Mouse (Mus musculus): ENCODE data around the gene Klhdc8b. TPM values are rescaled to one million over a fixed set of nuclear protein-coding genes. Genes with fewer than 3 reads are reported as not detected.

Klhdc8b gene
- polyA plus RNA-seq, 1 experiment from 2014 or later = 47.9 TPM

DNA sequence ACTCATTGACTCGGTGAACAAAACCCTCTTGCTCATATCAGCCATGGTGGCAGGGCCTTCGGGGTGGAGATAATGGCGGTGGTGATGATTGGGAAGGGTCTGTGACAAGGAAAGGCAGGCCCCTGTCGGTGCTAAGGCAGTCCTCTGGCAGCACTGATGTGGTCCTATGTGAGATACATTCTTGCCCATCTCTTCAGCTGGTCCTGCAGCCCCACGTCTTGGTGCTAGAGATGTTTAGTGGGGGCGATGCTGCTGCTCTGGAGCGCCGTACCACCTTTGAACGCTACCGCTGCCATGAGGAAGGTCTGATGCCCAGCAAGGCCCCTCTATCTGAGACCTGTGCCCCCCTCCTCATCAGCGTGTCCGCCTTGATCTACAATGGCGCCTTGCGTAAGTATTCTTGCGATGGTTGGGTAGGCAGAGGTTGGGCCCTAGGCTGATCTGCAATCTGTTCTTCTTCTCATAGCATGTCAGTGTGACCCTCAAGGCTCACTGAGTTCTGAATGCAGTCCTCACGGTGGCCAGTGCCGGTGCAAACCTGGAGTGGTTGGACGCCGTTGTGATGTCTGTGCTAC is 24.0 kb upstream of the Klhdc8b start:
- DNase-seq (ENCODE audit: low spot score) (no peak), ATAC-seq (no peak)
- no peaks in the 10 kb centered on the region for H3K9me3 ChIP-seq (replicated peaks; ENCODE audit: control insufficient read depth, low read length)
- WGBS = 96% methylated on average over 19 of the region's 19 CpGs
- peaks cover 39% of the 10 kb centered on the region for H3K36me3 ChIP-seq (ENCODE audit: control insufficient read depth, insufficient read depth, low read length)
- no peak overlapping the region for H3K9ac ChIP-seq (ENCODE audit: low read length)
- H3K4me2 ChIP-seq (ENCODE audit: low read length) = no peak overlapping the region
- no peak overlapping the region for H3K27ac ChIP-seq (ENCODE audit: low read depth, low read length)
- no peaks in the 10 kb centered on the region for H3K27me3 ChIP-seq (replicated peaks; ENCODE audit: control insufficient read depth, insufficient read depth, low read length)
- peaks cover 4% of the 10 kb centered on the region; the same call in 1 of the 2 replicates for H3K4me1 ChIP-seq (ENCODE audit: control insufficient read depth, insufficient read depth, low read length)
- H3K4me3 ChIP-seq (ENCODE audit: low read depth, low read length) = no peak overlapping the region

DNA sequence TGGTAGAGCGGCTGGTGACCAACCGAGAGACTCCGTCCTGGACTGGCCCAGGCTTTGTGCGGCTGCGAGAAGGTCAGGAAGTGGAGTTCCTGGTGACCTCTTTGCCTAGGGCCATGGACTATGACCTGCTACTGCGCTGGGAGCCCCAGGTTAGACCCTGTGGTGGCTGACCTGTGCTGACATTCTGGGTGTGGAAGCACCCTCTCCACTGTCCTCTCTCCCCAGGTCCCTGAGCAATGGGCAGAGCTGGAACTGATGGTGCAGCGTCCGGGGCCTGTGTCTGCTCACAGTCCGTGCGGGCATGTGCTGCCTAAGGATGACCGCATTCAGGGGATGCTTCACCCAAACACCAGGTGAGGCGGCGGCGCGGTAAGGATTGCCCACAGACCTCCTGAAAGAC is 22.6 kb upstream of the Klhdc8b start:
- Histone ChIP-seq H3K4me2 (ENCODE audit: low read length) (no peak overlapping the region), H3K36me3 (ENCODE audit: control insufficient read depth, insufficient read depth, low read length) (peaks cover 35% of the 10 kb centered on the region), H3K4me3 (ENCODE audit: low read depth, low read length) (no peak overlapping the region), H3K9me3 (replicated peaks; ENCODE audit: control insufficient read depth, low read length) (no peaks in the 10 kb centered on the region), H3K27ac (ENCODE audit: low read depth, low read length) (no peak overlapping the region), H3K27me3 (replicated peaks; ENCODE audit: control insufficient read depth, insufficient read depth, low read length) (no peaks in the 10 kb centered on the region), H3K9ac (ENCODE audit: low read length) (no peak overlapping the region), H3K4me1 (ENCODE audit: control insufficient read depth, insufficient read depth, low read length) (peaks cover 4% of the 10 kb centered on the region)
- DNase-seq (ENCODE audit: low spot score) (no peak), ATAC-seq (no peak)
- 96% methylated on average over 15 of the region's 15 CpGs for WGBS

DNA sequence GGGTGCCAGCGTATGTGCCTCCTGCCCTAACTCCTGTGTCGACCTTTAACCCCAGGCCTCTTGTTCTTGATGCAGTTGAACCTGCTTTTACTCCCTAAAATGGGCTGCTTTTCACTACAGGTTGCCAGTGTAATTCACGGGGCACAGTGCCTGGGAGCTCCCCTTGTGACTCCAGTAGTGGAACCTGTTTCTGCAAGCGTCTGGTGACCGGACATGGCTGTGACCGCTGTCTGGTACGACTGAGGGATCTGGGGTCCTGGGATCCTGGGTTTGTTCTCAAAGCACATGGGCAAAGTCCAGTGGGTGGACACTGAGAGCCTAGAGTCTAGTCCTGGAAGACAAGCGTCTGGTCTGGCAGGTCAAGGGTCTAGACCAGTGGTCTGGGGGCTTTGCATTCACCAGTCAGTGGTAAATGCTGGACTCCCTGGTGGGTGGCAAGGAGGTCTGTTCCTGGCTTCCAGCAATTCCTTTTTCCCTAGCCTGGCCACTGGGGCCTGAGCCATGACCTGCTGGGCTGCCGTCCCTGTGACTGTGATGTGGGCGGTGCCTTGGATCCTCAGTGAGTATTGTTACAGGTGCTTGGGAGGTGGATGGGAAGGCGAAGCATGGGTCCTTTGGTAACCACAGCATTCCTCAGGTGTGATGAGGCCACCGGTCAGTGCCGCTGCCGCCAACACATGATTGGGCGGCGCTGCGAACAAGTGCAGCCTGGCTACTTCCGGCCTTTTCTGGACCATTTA is 21.8 kb upstream of the Klhdc8b start:
- 92% methylated on average over 18 of the region's 18 CpGs for WGBS
- H3K4me3 ChIP-seq (ENCODE audit: low read depth, low read length) = no peak overlapping the region
- DNase-seq (ENCODE audit: low spot score) (no peak), ATAC-seq (no peak)
- H3K27me3 ChIP-seq (replicated peaks; ENCODE audit: control insufficient read depth, insufficient read depth, low read length) = no peaks in the 10 kb centered on the region
- H3K9me3 ChIP-seq (replicated peaks; ENCODE audit: control insufficient read depth, low read length) = no peaks in the 10 kb centered on the region
- H3K4me2 ChIP-seq (ENCODE audit: low read length) = no peak overlapping the region
- no peak overlapping the region for H3K9ac ChIP-seq (ENCODE audit: low read length)
- H3K27ac ChIP-seq (ENCODE audit: low read depth, low read length) = no peak overlapping the region
- peaks cover 6% of the 10 kb centered on the region for H3K4me1 ChIP-seq (ENCODE audit: control insufficient read depth, insufficient read depth, low read length)
- peaks cover 27% of the 10 kb centered on the region; the same call in 1 of the 2 replicates for H3K36me3 ChIP-seq (ENCODE audit: control insufficient read depth, insufficient read depth, low read length)

DNA sequence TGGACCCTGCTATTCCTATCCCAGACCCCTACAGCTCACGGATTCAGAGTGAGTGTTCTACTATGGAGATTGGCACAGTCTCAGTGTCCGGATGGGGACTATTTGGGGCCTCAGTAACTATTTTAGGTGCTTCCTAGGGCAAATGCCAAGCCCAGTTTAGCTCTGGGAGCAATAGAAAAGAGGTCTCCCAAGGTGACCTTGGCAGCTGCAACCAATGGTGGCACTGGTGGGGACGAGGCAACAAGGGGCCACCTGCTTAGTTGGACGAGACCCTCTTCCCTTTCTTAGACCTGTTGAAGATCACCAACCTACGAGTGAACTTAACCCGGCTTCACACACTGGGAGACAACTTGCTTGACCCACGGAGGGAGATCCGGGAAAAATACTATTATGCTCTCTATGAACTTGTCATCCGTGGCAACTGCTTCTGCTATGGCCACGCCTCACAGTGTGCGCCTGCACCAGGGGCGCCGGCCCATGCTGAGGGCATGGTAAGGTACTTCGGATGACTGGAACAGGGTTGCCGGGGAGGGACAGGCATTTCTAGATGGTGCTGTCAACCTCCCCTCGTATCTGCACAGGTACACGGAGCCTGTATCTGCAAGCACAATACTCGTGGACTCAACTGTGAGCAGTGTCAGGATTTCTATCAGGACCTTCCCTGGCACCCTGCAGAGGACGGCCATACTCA is 20.3 kb upstream of the Klhdc8b start:
- Histone ChIP-seq H3K4me1 (ENCODE audit: control insufficient read depth, insufficient read depth, low read length) (peaks cover 6% of the 10 kb centered on the region), H3K27me3 (replicated peaks; ENCODE audit: control insufficient read depth, insufficient read depth, low read length) (no peaks in the 10 kb centered on the region), H3K4me2 (ENCODE audit: low read length) (no peak overlapping the region), H3K27ac (ENCODE audit: low read depth, low read length) (no peak overlapping the region), H3K9ac (ENCODE audit: low read length) (no peak overlapping the region), H3K9me3 (replicated peaks; ENCODE audit: control insufficient read depth, low read length) (no peaks in the 10 kb centered on the region), H3K36me3 (ENCODE audit: control insufficient read depth, insufficient read depth, low read length) (peaks cover 13% of the 10 kb centered on the region; the same call in 1 of the 2 replicates), H3K4me3 (ENCODE audit: low read depth, low read length) (no peak overlapping the region)
- DNase-seq (ENCODE audit: low spot score) (no peak), ATAC-seq (no peak)
- 89% methylated on average over 19 of the region's 19 CpGs for WGBS

DNA sequence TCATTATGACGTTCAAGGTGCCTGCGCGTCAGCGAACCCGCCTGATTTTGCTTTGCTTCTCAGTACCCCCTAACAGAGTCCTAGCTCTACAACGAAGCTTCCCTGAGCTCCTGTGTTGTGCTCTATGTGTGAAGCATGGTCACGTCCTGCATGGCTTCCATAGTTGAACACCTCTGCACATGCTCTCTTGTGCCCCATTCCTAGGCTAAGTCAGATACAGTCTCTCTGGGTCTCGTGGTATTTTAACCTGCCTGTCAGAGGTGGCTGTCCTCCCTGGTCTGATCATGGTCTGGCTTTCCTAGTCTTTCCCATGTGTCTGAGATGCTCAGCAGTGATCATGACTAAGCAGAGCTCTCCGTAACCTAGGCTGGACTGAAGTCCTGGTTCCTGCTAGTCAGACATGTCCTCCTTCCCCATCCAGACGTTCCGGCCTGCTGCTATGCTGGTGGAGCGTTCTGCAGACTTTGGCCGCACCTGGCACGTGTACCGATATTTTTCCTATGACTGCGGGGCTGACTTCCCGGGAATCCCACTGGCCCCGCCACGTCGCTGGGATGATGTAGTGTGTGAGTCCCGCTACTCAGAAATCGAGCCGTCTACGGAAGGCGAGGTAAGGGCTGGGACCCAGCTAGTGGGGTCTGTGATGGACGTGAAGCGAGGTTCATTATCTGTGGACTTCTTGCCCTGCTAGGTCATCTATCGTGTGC is 19.6 kb upstream of the Klhdc8b start:
- Histone ChIP-seq H3K27ac (ENCODE audit: low read depth, low read length) (no peak overlapping the region), H3K9ac (ENCODE audit: low read length) (no peak overlapping the region), H3K4me3 (ENCODE audit: low read depth, low read length) (no peak overlapping the region), H3K9me3 (replicated peaks; ENCODE audit: control insufficient read depth, low read length) (no peaks in the 10 kb centered on the region), H3K27me3 (replicated peaks; ENCODE audit: control insufficient read depth, insufficient read depth, low read length) (no peaks in the 10 kb centered on the region), H3K36me3 (ENCODE audit: control insufficient read depth, insufficient read depth, low read length) (peaks cover 9% of the 10 kb centered on the region; the same call in 1 of the 2 replicates), H3K4me1 (ENCODE audit: control insufficient read depth, insufficient read depth, low read length) (peaks cover 6% of the 10 kb centered on the region), H3K4me2 (ENCODE audit: low read length) (no peak overlapping the region)
- 94% methylated on average over 28 of the region's 28 CpGs for WGBS
- DNase-seq (ENCODE audit: low spot score) = no peak
- no peak for ATAC-seq

DNA sequence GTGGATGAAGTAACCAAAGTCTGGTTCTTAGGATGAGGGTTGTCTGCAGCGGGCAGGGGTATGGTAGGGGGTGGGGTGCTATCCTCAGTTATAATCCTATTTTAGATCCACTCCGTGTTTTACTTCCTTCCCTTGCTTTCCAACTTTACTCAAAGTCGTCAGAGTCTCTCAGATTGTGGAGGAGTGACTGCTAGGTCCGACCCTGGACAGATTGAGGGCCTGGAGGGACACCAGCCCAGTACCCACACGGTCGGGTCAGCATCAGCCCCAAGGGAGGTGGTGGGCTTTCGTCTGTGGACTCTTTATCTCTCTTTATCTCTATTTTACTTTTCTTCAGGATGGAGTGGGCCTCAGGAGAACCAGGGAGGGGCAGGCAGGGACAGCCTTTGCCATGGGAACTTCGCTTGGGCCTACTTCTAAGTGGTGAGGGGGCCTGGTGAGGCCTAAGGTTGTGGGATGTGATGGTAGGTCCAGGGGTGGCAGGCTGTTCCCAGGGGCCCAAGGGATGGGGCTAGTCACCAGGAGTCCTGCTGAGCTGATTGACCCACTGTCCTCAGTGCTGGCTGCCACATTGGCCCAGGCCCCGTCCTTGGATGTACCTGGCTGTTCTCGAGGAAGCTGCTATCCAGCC is 18.5 kb upstream of the Klhdc8b start, which contains the start of gene Lamb2:
Lamb2 (plus strand) TSS at position 16 of the 631 bp plus-strand sequence.
- peak within 1 kb of the TSS; percentile 35 for H3K4me3 ChIP-seq (ENCODE audit: low read depth, low read length)
- H3K4me2 ChIP-seq (ENCODE audit: low read length) = peak within 1 kb of the TSS; percentile 55
- no peaks in the 10 kb centered on the region for H3K9me3 ChIP-seq (replicated peaks; ENCODE audit: control insufficient read depth, low read length)
- no peaks in the 10 kb centered on the region for H3K27me3 ChIP-seq (replicated peaks; ENCODE audit: control insufficient read depth, insufficient read depth, low read length)
- H3K36me3 ChIP-seq (ENCODE audit: control insufficient read depth, insufficient read depth, low read length) = peaks cover 6% of the 10 kb centered on the region; the same call in 1 of the 2 replicates
- ATAC-seq = peak; percentile 53
- 6% methylated on average over 10 of the region's 10 CpGs for WGBS
- H3K4me1 ChIP-seq (ENCODE audit: control insufficient read depth, insufficient read depth, low read length) = peaks cover 6% of the 10 kb centered on the region
- DNase-seq (ENCODE audit: low spot score) = peak; percentile 82
- peak within 1 kb of the TSS; percentile 59 for H3K9ac ChIP-seq (ENCODE audit: low read length)
- peak within 1 kb of the TSS; percentile 50; the same call in 1 of the 2 replicates for H3K27ac ChIP-seq (ENCODE audit: low read depth, low read length)

DNA sequence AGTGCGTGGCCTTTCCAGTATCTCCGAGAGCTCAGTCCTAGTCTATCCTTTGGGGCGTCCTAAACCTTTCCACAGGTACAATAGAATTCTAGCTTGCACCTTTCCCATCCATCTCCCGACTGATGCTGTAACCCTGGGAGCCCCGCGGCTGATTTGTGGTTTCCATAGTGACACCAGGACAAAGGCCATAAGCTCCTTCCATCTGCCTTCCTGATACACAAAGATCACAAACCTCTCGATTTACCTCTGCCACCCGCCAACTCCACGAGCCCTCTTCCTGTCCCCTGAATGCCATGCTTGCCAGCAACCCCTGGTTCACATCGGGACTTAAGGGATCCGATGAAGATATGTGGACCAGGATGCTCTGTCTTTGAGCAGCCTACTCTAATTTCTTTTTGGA is 17.9 kb upstream of the Klhdc8b start:
- Histone ChIP-seq H3K4me2 (ENCODE audit: low read length) (peak overlapping the region; percentile 55), H3K4me3 (ENCODE audit: low read depth, low read length) (peak overlapping the region; percentile 35; the same call in 1 of the 2 replicates), H3K36me3 (ENCODE audit: control insufficient read depth, insufficient read depth, low read length) (peaks cover 6% of the 10 kb centered on the region; the same call in 1 of the 2 replicates), H3K27me3 (replicated peaks; ENCODE audit: control insufficient read depth, insufficient read depth, low read length) (no peaks in the 10 kb centered on the region), H3K4me1 (ENCODE audit: control insufficient read depth, insufficient read depth, low read length) (peaks cover 6% of the 10 kb centered on the region), H3K9ac (ENCODE audit: low read length) (peak overlapping the region; percentile 35; the same call in 1 of the 2 replicates), H3K9me3 (replicated peaks; ENCODE audit: control insufficient read depth, low read length) (no peaks in the 10 kb centered on the region), H3K27ac (ENCODE audit: low read depth, low read length) (peak overlapping the region; percentile 33; the same call in 1 of the 2 replicates)
- ATAC-seq (peak; percentile 26), DNase-seq (ENCODE audit: low spot score) (peak; percentile 19)
- 32% methylated on average over 11 of the region's 11 CpGs for WGBS

DNA sequence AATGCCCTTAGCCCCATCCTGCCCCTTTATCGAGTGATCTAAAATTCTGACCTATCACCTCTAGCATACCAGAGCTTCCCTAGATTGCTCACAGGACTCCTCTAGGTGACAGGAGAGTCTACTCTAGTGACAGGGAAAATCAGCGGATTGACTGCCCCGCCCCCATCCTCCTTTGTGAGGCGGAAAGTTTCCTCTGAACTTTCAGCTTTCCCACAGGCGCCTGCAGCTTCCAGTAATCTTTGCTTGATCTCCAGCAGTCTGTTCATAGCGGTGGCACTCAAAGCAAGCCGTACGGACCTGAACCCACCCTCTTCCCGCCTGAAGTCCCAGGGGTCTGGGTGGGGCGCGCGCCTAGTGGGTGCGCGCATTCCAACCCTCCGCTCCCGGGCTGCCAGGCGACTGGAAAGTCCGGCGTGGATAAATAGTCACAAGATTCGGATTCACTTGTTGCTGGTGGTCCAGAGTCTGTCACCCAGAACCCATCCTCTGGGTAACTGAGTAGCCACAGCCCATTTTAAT is 17.3 kb upstream of the Klhdc8b start:
- H3K27ac ChIP-seq (ENCODE audit: low read depth, low read length) = peak overlapping the region; percentile 50; the same call in 1 of the 2 replicates
- peak overlapping the region; percentile 55 for H3K4me2 ChIP-seq (ENCODE audit: low read length)
- H3K4me3 ChIP-seq (ENCODE audit: low read depth, low read length) = peak overlapping the region; percentile 35
- peak overlapping the region; percentile 54 for H3K9ac ChIP-seq (ENCODE audit: low read length)
- ATAC-seq (peak; percentile 58), DNase-seq (ENCODE audit: low spot score) (peak; percentile 78)
- H3K27me3 ChIP-seq (replicated peaks; ENCODE audit: control insufficient read depth, insufficient read depth, low read length) = no peaks in the 10 kb centered on the region
- WGBS = under 1% methylated on average over 20 of the region's 20 CpGs
- H3K9me3 ChIP-seq (replicated peaks; ENCODE audit: control insufficient read depth, low read length) = no peaks in the 10 kb centered on the region
- peaks cover 6% of the 10 kb centered on the region; the same call in 1 of the 2 replicates for H3K36me3 ChIP-seq (ENCODE audit: control insufficient read depth, insufficient read depth, low read length)
- peaks cover 6% of the 10 kb centered on the region for H3K4me1 ChIP-seq (ENCODE audit: control insufficient read depth, insufficient read depth, low read length)
